Mouse (Mus musculus): ENCODE measurements at regions not wholly inside any gene's neighbourhood (a gene's known extent, or its start where the extent isn't known, plus 50 kb on each side); places are given as distances from the start of the nearest gene placed in this dataset.
"Not testable (repeated sequence)": the region's sequence is repeated elsewhere in the genome, so short reads cannot be mapped to it uniquely, and the experiment has no call there.

DNA sequence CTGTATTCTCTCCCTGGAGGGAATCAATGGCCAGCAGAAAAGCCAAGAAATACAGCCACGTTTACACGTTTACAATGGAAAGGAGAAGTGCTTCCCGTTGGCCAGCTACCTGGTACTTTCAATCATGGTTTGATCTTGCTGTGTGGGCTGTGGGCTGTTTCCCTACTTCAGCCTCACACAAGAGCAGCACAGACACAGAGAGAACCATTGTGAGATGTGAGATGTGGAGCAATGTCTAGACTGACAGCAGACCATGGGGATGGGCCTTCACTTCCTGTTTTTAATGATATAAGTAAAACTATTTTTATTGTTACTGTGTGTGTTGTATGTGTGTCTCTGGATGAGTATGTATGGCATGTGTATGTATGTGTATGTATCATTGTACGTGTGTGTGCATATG is 156.2 kb downstream of the Mterf1b start:
- no peak for DNase-seq (ENCODE audit: low spot score)
- intact Hi-C loops (cut with DNase I) = no loop called here

DNA sequence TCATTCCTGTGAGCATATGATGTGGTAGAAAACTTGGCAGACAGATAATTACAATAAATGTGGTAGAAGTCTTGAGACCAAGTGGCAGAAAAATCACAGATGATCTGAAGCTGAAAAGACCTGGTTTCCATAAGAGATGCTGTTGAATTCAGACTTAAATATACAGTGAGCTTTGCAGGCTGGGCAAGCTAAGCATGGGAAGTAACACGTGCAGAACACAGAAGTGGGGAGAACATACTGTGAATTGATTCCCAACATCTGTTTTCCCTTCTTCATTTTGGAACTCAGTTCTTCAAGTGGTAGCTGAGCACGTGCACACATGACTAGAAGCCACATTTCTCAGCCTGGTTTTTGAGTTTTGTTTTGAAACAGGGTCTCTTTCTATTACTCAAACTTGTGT is 157.8 kb downstream of the Mterf1b start:
- no peak for DNase-seq (ENCODE audit: low spot score)
- intact Hi-C loops (cut with DNase I) = no loop called here

DNA sequence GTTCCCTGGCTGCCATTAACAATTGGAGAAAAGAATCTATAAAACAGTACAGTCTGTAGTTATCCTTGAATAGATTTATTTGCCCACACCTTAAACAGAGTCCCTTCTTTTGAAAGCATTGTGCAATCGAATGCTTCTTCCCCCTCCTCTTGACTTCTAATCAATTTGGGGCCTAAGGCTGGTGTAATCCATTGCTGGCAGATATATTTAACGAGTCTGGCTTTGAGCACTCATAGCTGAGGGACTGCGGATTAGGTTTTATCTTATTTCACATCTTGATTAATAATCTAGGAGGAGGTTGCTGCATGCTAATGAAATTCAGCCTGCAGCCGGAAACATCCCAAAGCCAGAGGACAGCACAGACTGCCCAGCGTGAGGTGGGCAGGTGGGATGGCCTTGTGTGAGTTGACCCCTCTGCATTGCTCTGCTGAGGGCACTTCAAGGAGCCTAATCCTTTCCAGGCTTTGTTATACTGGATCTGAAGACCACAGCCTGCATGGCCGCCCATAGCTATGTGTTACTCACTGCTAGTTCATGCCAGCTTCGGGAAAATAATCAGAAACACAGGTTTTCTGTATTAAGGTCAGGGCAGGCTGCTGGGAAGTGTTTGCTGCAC is 163.6 kb downstream of the Mterf1b start:
- DNase-seq (ENCODE audit: low spot score) = no peak
- intact Hi-C loops (cut with DNase I) = no loop called here

DNA sequence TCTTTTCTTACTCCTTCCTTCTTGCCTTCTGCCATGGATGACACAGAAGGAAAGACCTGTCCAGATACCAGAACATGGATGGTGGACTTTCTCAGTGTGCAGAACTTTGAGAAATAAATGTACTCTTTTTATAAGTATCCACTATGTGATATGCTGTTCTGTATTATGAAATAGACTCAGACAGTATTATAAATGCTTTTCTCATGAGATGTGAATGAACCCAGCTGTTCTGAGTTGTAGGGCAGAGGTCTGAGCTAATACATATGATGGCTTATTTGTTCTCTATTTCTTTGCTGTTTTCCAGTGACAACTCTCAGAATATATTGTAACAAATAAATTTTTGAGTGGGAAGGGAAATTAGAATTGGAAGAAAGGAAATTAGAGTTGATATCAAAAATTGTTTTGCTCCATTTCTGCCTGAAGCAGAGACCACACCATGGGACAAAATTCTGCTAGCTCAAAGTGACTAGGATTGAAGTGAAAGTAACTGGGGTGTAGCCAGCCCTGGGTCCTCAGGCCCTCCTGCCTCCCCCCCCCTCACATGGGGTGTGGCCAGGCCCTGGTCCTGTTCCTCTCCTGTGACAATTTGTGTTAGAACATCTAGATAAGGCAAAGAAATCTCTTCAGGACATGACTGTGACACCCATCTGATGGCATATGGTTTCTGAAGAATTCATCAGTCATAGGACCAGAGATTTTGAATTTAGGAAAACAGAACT is 164.5 kb downstream of the Mterf1b start:
- intact Hi-C loops (cut with DNase I); DNase-seq (ENCODE audit: low spot score): not testable (repeated sequence)

DNA sequence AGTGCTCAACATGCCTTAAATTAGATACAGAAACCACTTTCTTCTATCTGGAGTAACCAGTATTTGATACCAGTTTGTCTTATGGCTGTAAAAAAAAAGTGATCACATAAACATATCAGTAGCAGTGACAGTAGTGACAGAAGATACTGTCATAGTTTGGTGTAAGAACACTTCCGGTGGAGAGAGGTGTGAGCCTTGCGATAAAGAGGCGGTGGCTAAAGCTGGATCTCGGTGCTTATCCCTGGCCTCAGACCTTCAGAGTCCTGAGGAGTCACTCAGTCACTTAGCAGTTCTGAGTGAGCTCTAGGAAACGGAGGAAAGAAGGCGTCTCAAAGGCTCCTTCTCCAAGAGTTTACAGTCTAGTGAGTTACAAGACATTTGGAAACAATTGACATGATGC is 169.4 kb downstream of the Mterf1b start:
- intact Hi-C loops (cut with DNase I) = not testable (repeated sequence)

DNA sequence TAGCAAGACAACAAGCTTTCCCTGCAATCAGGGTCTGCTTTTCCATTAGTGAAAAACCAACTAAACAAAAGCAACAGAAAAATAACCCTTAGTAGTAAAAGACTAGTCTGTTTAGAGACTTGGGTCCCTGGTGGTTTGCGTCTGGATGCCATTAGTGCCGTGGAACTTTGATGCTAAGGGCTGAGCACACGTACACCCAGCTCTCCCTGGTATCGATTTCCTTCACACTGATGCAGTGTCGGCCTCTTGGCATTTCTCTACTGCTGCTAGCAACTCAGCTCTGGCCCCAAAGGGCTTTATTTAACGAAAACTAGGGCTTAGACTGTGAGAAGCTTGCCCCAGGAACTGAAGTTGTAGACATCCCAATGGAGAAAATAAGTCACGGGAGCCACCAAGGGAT is 192.6 kb downstream of the Mterf1b start:
- DNase-seq (ENCODE audit: low spot score); intact Hi-C loops (cut with DNase I): not testable (repeated sequence)

More for the DNA sequence above, 169.4 kb downstream of the Mterf1b start:
- not testable (repeated sequence) for DNase-seq (ENCODE audit: low spot score)

DNA sequence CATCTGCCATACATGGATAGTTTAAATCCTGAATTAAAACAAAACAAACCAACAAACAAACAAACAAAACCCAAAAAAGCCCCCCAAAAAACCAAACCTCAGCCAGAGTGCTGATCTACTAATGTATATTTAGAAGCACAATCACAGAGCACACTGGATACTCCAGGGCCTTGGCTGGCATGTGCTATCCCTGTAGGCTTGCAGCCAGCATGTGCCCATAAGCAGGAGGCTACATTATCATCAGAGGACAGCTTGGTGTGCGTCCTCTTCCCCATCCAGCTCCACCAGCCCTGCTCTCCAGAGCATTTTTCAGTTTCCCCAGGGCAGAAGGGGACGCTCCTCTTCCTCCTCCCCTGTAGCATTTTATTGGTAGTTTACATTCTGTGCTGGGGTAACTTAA is 198.9 kb downstream of the Mterf1b start:
- intact Hi-C loops (cut with DNase I) = no loop called here
- no peak for DNase-seq (ENCODE audit: low spot score)

DNA sequence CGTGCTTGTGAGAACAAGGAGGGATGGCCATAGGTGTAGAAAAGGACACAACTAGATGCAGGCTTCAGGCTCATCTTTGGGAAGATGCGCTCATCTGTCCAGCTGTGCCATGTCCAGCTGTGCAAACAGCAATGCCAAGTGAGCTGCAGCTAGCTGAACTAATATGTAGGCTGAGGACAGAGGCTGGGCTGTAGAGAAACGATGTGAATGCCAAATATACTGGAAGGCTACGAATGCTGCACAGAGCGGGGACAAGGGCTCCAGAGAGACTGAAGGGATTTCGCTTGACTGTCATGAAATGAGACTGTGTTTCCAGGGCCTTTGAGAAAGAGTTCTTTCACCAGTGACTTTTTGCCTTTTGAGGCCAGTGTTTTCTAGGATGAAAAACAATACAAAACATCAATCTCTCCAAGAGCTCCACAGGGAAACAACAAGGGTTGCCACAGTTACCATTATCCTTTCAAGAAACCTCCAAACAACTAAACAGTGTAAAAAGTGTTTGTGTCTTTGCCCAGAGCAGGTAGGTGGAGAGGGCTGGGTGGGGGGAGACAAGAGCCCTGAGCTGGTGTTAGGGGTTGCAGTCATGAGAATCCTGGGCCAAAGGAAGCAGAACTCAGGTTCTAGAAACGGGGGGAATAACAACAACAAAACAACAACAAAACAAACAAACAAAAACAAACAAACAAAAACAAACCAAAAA is 202.3 kb downstream of the Mterf1b start:
- intact Hi-C loops (cut with DNase I); DNase-seq (ENCODE audit: low spot score): not testable (repeated sequence)

DNA sequence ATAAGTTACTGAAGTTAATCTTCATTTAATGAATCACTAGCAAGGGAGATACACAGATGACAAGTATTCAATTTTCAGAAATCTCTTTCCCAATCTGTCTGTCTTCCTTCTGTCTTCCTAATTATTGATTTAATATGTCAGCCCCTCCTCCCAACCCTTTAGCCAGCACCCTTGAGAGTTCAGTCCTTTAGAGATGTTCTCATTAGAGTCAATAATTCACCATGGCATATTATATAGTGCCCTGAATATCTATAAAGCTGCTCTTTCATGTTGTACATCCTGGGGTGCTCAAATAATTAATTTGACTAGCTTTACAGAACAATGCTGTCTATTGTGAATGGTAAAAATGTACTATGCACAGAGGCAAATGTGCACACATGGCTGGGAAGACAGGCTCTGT is 205.9 kb downstream of the Mterf1b start:
- no peak for DNase-seq (ENCODE audit: low spot score)
- intact Hi-C loops (cut with DNase I) = no loop called here

DNA sequence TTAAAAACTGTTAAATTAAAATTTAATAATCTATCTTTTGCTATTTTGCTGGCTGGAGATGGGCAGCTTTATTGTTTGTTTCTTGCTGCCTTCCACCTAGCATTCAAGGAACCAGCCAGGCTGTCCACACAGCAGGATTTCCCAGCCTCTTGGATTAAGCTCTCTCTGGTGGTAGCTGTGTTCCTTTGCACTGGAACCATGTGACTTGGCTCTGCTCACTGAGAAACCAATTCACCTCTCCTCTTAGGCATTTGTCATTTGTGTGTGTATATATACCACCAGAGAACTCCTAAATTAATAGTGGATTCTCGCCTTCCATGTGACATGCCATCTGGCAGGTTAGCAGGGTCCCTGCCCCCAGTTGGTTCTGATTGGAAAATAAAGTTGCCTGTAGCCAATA is 225.6 kb downstream of the Mterf1b start:
- intact Hi-C loops (cut with DNase I) = no loop called here
- no peak for DNase-seq (ENCODE audit: low spot score)
